Mouse (Mus musculus): Measurements from ENCODE around the gene B4galnt4.

The B4galnt4 gene

DNA sequence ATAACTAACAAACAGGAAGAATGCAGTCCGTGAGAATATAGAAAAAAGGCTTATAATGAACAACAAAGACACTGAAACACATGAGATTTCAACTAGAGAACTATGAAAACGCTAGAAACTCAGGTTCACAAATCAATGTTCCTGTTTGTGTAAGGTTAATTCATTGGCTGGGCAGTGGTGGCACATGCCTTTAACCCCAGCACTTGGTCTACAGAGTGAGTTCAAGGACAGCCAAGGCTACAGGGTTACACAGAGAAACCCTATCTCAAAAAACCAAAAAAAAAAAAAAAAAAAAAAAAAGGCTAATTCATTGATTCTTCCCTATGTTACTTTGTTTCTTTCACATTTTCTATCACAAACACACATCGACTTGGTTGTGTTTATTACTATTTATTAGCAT, 59.7 kb downstream of the B4galnt4 start:
- DNase-seq (ENCODE audit: low read depth, low spot score), result no peak

DNA sequence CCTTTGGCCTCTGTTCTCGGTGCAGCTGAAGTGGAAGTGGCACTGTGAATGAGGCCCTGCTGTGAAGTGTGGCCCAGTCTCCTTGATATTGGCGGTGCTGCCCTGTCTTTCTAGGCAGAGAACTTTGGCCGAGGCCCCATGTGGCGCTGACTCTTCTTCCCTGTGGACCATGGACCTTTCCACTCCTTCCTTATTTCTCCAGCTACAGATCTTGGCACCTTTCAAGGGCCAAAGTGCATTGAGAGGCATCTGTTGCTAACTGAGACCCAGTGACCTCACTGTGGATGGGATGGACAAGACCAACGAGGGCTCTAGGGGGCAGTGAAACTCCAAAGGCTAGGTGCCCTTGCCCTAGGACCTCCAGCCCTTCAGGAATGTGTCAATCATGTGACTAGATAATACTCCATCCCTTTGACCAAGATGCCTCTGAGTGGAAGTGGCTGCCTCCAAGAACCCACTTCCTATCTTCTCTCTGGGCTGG, 60.2 kb downstream of the B4galnt4 start:
- no peak for DNase-seq (ENCODE audit: low read depth, low spot score)

Measured in A20 (cell line).